Mouse (Mus musculus) limb, embryonic 14.5 days (tissue): ENCODE measurements around the gene Poldip3. TPM values are rescaled to one million over a fixed set of nuclear protein-coding genes. Genes with fewer than 3 reads are reported as not detected.
A peak's percentile ranks its signal among the peaks of the same experiment; 100 is the strongest.

ENCODE experiments used
- ATAC-seq: fragments of 200-750 bp; cut with Nextera tagmentation; 2 replicates; pipeline ENCODE4 v1.8.0; 2017; ENCODE audit warnings: low read depth, moderate number of reproducible peaks, moderate TSS enrichment; ENCODE audit not compliant: low FRiP score
- DNase-seq: peaks from one replicate; pipeline ENCODE4 v3.0.0-alpha.2; 2015; ENCODE audit warnings: low spot score
- H3K27ac ChIP-seq: fragments of 300-500 bp; sonication (generic); replicated peaks from 2 replicates; pipeline ENCODE4 v1.5.1; 2014; ENCODE audit warnings: low read depth, mild to moderate bottlenecking, low read length, moderate library complexity, mixed read lengths
- H3K27me3 ChIP-seq: fragments of 300-500 bp; sonication (generic); 2 replicates; pipeline ENCODE4 v1.6.1; 2014; ENCODE audit warnings: low read length, mixed read lengths; ENCODE audit not compliant: control insufficient read depth, insufficient read depth
- H3K36me3 ChIP-seq: fragments of 300-500 bp; sonication (generic); 2 replicates; pipeline ENCODE4 v1.6.1; 2014; ENCODE audit warnings: mild to moderate bottlenecking, low read length, moderate library complexity, mixed read lengths; ENCODE audit not compliant: control insufficient read depth, insufficient read depth
- H3K4me1 ChIP-seq: fragments of 300-500 bp; sonication (generic); 2 replicates; pipeline ENCODE4 v1.6.1; 2014; ENCODE audit warnings: antibody characterized with exemption, low read length, mixed read lengths; ENCODE audit not compliant: control insufficient read depth, insufficient read depth
- H3K4me2 ChIP-seq: fragments of 300-500 bp; sonication (generic); replicated peaks from 2 replicates; pipeline ENCODE4 v1.6.1; 2014; ENCODE audit warnings: low read depth, mild to moderate bottlenecking, low read length, moderate library complexity; ENCODE audit not compliant: severe bottlenecking
- H3K4me3 ChIP-seq: fragments of 300-500 bp; sonication (generic); replicated peaks from 2 replicates; pipeline ENCODE4 v1.5.1; 2014; ENCODE audit warnings: low read length
- H3K9ac ChIP-seq: fragments of 300-500 bp; sonication (generic); 2 replicates; pipeline ENCODE4 v1.6.1; 2014; ENCODE audit warnings: mild to moderate bottlenecking, low read depth, low read length, moderate library complexity; ENCODE audit not compliant: severe bottlenecking
- H3K9me3 ChIP-seq: fragments of 300-500 bp; sonication (generic); 2 replicates; pipeline ENCODE4 v1.6.1; 2016; ENCODE audit warnings: low read length; ENCODE audit not compliant: control insufficient read depth
- POLR2A ChIP-seq: fragments of 200-500 bp; IDR thresholded peaks from 2 replicates; pipeline ENCODE4 v1.8.0; 2012; ENCODE audit warnings: inconsistent platforms, mild to moderate bottlenecking, moderate library complexity, borderline replicate concordance; ENCODE audit not compliant: insufficient read depth, insufficient read length; ENCODE audit errors: extremely low read depth
- WGBS: fragments of 180-500 bp; shearing (Covaris S2); extraction: QIAGEN DNeasy Blood & Tissue Kit; methylation state at CpG from one replicate; pipeline ENCODE4 v1.1.7; 2014; 5-methylcytosine and 5-hydroxymethylcytosine counted together
- polyA plus RNA-seq, 2 experiments: library from polyadenylated mRNA; depleted of rRNA in 1 of 2; stranded (reverse) in 1 of 2; unstranded in 1 of 2; fragments of >200 nt; fragmentation: Nextera tagmentation in 1 of 2; extraction: Ambion mirVana in 1 of 2; gene quantifications; 2 replicates each; pipeline versions ENCODE4 v1.2.1 to v1.2.3; 2012 to 2014

Gene Poldip3
- polyA plus RNA-seq, 2 experiments: 88.2 to 150 TPM

GRCm38 (mm10) chr15:83084022-83084640 lies 65.1 kb downstream of the Poldip3 start:
- ATAC-seq (no peak), DNase-seq (peak; percentile 47)
- Histone ChIP-seq H3K27me3 (no peaks in the 10 kb centered on the region), H3K4me1 (peaks cover 8% of the 10 kb centered on the region), H3K36me3 (no peaks in the 10 kb centered on the region), H3K9ac (no peak overlapping the region), H3K27ac (no peak overlapping the region), H3K4me2 (no peak overlapping the region), H3K9me3 (no peaks in the 10 kb centered on the region), H3K4me3 (no peak overlapping the region)
- no peak for TF ChIP-seq POLR2A
- 70% methylated on average over 13 of the region's 13 CpGs for whole genome bisulfite sequencing

- DNase-seq: no peak
- no peak overlapping the region for H3K4me3 ChIP-seq
- ATAC-seq: no peak
- H3K4me2 ChIP-seq: no peak overlapping the region
- no peak overlapping the region for H3K27ac ChIP-seq
- H3K4me1 ChIP-seq: 0 out of 2 replicates have a peak, but pooled peaks cover 3% of the 10 kb centered on the region
- H3K9ac ChIP-seq: no peak overlapping the region
- H3K36me3 ChIP-seq: no peaks in the 10 kb centered on the region
- WGBS: 65% methylated on average over 5 of the region's 5 CpGs
- H3K27me3 ChIP-seq: no peaks in the 10 kb centered on the region
- TF ChIP-seq POLR2A: no peak
- H3K9me3 ChIP-seq: no peaks in the 10 kb centered on the region
Observed at GRCm38 (mm10) chr15:83083530-83083929, 65.7 kb downstream of the Poldip3 start.

Other genes with a start within 250 kb of the Poldip3 start
- 28.9 and 29.2 TPM in 2 replicates for gene Tcf20, start 161.5 kb downstream of the Poldip3 start, polyA plus RNA-seq (2012; rRNA removed)
- gene Tcf20, start 161.5 kb downstream of the Poldip3 start, polyA plus RNA-seq (2014; fragmentation: Nextera tagmentation; extraction: Ambion mirVana): 14.6 and 16.3 TPM in 2 replicates
- gene Nfam1, start 116.1 kb downstream of the Poldip3 start, polyA plus RNA-seq (2012; rRNA removed): 4.0 and 4.5 TPM in 2 replicates
- gene Nfam1, start 116.1 kb downstream of the Poldip3 start, polyA plus RNA-seq (2014; fragmentation: Nextera tagmentation; extraction: Ambion mirVana): 3.5 and 4.3 TPM in 2 replicates
- gene Serhl, start 59.9 kb downstream of the Poldip3 start, polyA plus RNA-seq (2012; rRNA removed): 62.7 and 78.5 TPM in 2 replicates
- 68.2 and 75.0 TPM in 2 replicates for gene Serhl, start 59.9 kb downstream of the Poldip3 start, polyA plus RNA-seq (2014; fragmentation: Nextera tagmentation; extraction: Ambion mirVana)
- gene Rrp7a, start 26.6 kb downstream of the Poldip3 start, polyA plus RNA-seq (2012; rRNA removed): 82.1 and 92.1 TPM in 2 replicates
- gene Rrp7a, start 26.6 kb downstream of the Poldip3 start, polyA plus RNA-seq (2014; fragmentation: Nextera tagmentation; extraction: Ambion mirVana): 60.9 and 61.7 TPM in 2 replicates
- 73.3 and 79.9 TPM in 2 replicates for gene Cyb5r3, start 23.2 kb upstream of the Poldip3 start, polyA plus RNA-seq (2012; rRNA removed)
- gene Cyb5r3, start 23.2 kb upstream of the Poldip3 start, polyA plus RNA-seq (2014; fragmentation: Nextera tagmentation; extraction: Ambion mirVana): 135 and 136 TPM in 2 replicates
- gene A4galt, start 102.4 kb upstream of the Poldip3 start, polyA plus RNA-seq (2012; rRNA removed): 2.9 and 3.5 TPM in 2 replicates
- 1.4 and 2.7 TPM in 2 replicates for gene A4galt, start 102.4 kb upstream of the Poldip3 start, polyA plus RNA-seq (2014; fragmentation: Nextera tagmentation; extraction: Ambion mirVana)
- 51.4 and 66.6 TPM in 2 replicates for gene Arfgap3, start 200.9 kb upstream of the Poldip3 start, polyA plus RNA-seq (2012; rRNA removed)
- 51.7 and 54.8 TPM in 2 replicates for gene Arfgap3, start 200.9 kb upstream of the Poldip3 start, polyA plus RNA-seq (2014; fragmentation: Nextera tagmentation; extraction: Ambion mirVana)